Mouse (Mus musculus): Measurements from ENCODE around the gene Trp53bp2.

- TF ChIP-seq CTCF (IDR thresholded peaks at IDR 0.05; ENCODE audit: borderline replicate concordance, extremely low read depth, insufficient read depth, insufficient read length): no peak
- no peak for TF ChIP-seq POLR2A (IDR thresholded peaks at IDR 0.05; ENCODE audit: borderline replicate concordance, extremely low read depth, insufficient read depth, insufficient read length, poor library complexity, severe bottlenecking)
These were observed 46.1 kb downstream of the Trp53bp2 start for GRCm38 (mm10) chr1:182455080-182455479.

Measured in brain, embryonic 14.5 days (tissue).